Mouse (Mus musculus): ENCODE data around the gene Synj2.

- TF ChIP-seq CTCF (conservative IDR thresholded peaks at IDR 0.05; ENCODE audit: insufficient read depth, insufficient read length, low read depth, low read length) (no peak), POLR2A (IDR thresholded peaks at IDR 0.05; ENCODE audit: low read depth, low read length) (no peak)
These were observed 15.4 kb downstream of the Synj2 start for GRCm38 (mm10) chr17:5956350-5957000.

All from kidney, adult 2 months (tissue).